ENCODE assay signal across 18 mouse cellular contexts in the genomic region with DNA sequence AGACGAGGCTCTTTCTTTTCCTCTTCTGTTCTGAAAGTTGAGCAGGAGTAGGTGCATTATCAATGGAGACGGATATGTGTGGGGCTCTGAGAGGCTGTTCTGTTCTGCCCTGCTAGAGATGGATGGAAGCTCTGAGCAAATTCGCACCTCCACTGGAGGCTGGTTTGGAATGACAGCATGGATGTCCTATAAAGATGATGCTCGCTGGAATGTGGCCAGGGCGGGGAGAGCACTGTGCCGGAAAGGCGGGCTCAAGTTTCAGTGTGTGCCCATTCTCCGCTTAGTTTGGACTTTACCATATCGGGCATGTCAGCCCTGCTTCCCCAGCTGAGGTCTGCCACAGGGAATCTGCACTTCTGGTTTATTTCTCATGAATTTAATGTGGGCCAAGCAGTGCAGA. TPM values are rescaled to one million over a fixed set of nuclear protein-coding genes. Genes with fewer than 3 reads are reported as not detected.
DNase-seq lines count a peak whose midpoint lies in the region; ATAC-seq and TF ChIP-seq lines count a peak whose summit lies in the region.
"Had no signal": no experiment of that assay in that cellular context is flagged by ENCODE, and none has a peak within 500 bp of the region (broad histone marks: within the 10 kb centered on the region; RNA-seq: fewer than 3 reads in every experiment).

No protein-coding gene starts in this region.

- no peaks in the 10 kb centered on the region for H3K36me3 ChIP-seq in embryonic facial prominence, embryonic 14.5 days (ENCODE audit: control insufficient read depth, insufficient read depth, low read length)
- no peaks in the 10 kb centered on the region for H3K36me3 ChIP-seq in embryonic facial prominence, embryonic 10.5 days (replicated peaks)
- H3K36me3 ChIP-seq in intestine, embryonic 14.5 days (ENCODE audit: control insufficient read depth, insufficient read depth, low read length), result no peaks in the 10 kb centered on the region
- H3K36me3 ChIP-seq in intestine, postnatal 0 days (ENCODE audit: control insufficient read depth, insufficient read depth), result no peaks in the 10 kb centered on the region
- H3K36me3 ChIP-seq: forebrain, embryonic 12.5 days; heart, embryonic 12.5 days; hindbrain, embryonic 10.5 days had no signal

- 53% methylated on average over 9 of the region's 9 CpGs for WGBS in embryonic facial prominence, embryonic 14.5 days
- WGBS in embryonic facial prominence, embryonic 10.5 days, result 74% methylated on average over 9 of the region's 9 CpGs
- WGBS in intestine, embryonic 14.5 days, result 67% methylated on average over 9 of the region's 9 CpGs
- 74% methylated on average over 9 of the region's 9 CpGs for WGBS in intestine, postnatal 0 days

- no peak overlapping the region for H3K4me3 ChIP-seq in embryonic facial prominence, embryonic 14.5 days (ENCODE audit: low read depth, low read length)
- no peak overlapping the region for H3K4me3 ChIP-seq in embryonic facial prominence, embryonic 10.5 days
- H3K4me3 ChIP-seq in intestine, embryonic 14.5 days (ENCODE audit: low read depth, low read length), result no peak overlapping the region
- no peak overlapping the region for H3K4me3 ChIP-seq in intestine, postnatal 0 days (ENCODE audit: low read depth, low read length)
- H3K4me3 ChIP-seq: forebrain, embryonic 12.5 days; gastrocnemius, adult 2 months; heart, embryonic 12.5 days; hindbrain, embryonic 10.5 days had no signal

- peak; percentile 15 for DNase-seq in embryonic facial prominence, embryonic 14.5 days (ENCODE audit: low spot score)
- DNase-seq in embryonic facial prominence, embryonic 10.5 days (ENCODE audit: low spot score), result no peak
- peak; percentile 47 for DNase-seq in intestine, embryonic 14.5 days (ENCODE audit: low spot score)
- DNase-seq in retina, postnatal 1 day, result peak; percentile 19
- DNase-seq in retina, embryonic 14.5 days (ENCODE audit: low spot score), result no peak
- DNase-seq: adrenal gland, adult 8-10 months; adrenal gland, postnatal 36 days; cerebellum, adult 2 months; forebrain, postnatal 0 days; gastrocnemius, adult 2 months; gastrocnemius, postnatal 25 days had no signal

- H3K9me3 ChIP-seq in embryonic facial prominence, embryonic 14.5 days (ENCODE audit: control insufficient read depth, low read length), result no peaks in the 10 kb centered on the region
- H3K9me3 ChIP-seq in embryonic facial prominence, embryonic 10.5 days, result no peaks in the 10 kb centered on the region
- no peaks in the 10 kb centered on the region for H3K9me3 ChIP-seq in intestine, embryonic 14.5 days (ENCODE audit: control insufficient read depth, low read length)
- no peaks in the 10 kb centered on the region for H3K9me3 ChIP-seq in intestine, postnatal 0 days (ENCODE audit: control insufficient read depth)
- H3K9me3 ChIP-seq: forebrain, embryonic 12.5 days; heart, embryonic 12.5 days; hindbrain, embryonic 10.5 days had no signal

- no peak overlapping the region for H3K4me2 ChIP-seq in embryonic facial prominence, embryonic 14.5 days (ENCODE audit: low read depth, low read length)
- no peak overlapping the region for H3K4me2 ChIP-seq in intestine, embryonic 14.5 days (ENCODE audit: low read length)
- no peak overlapping the region for H3K4me2 ChIP-seq in intestine, postnatal 0 days (replicated peaks; ENCODE audit: low read depth)
- H3K4me2 ChIP-seq: forebrain, embryonic 12.5 days; heart, embryonic 12.5 days; hindbrain, embryonic 14.5 days had no signal

- TF ChIP-seq CTCF in intestine, postnatal 0 days (IDR thresholded peaks at IDR 0.05; ENCODE audit: low read depth), result no peak

- H3K9ac ChIP-seq in embryonic facial prominence, embryonic 14.5 days (ENCODE audit: low read depth, low read length), result no peak overlapping the region
- no peak overlapping the region for H3K9ac ChIP-seq in intestine, embryonic 14.5 days (ENCODE audit: low read length)
- no peak overlapping the region for H3K9ac ChIP-seq in intestine, postnatal 0 days (ENCODE audit: low read depth, low read length)
- H3K9ac ChIP-seq: forebrain, embryonic 12.5 days; forebrain, postnatal 0 days; heart, embryonic 12.5 days; hindbrain, embryonic 14.5 days had no signal

- no peaks in the 10 kb centered on the region for H3K27me3 ChIP-seq in embryonic facial prominence, embryonic 14.5 days (replicated peaks; ENCODE audit: control insufficient read depth, insufficient read depth, low read length)
- no peaks in the 10 kb centered on the region for H3K27me3 ChIP-seq in embryonic facial prominence, embryonic 10.5 days (replicated peaks; ENCODE audit: low read depth, poor library complexity, severe bottlenecking)
- no peaks in the 10 kb centered on the region for H3K27me3 ChIP-seq in intestine, embryonic 14.5 days (replicated peaks; ENCODE audit: control insufficient read depth, insufficient read depth, low read length)
- no peaks in the 10 kb centered on the region for H3K27me3 ChIP-seq in intestine, postnatal 0 days (replicated peaks; ENCODE audit: control insufficient read depth, insufficient read depth, low read length)
- H3K27me3 ChIP-seq: forebrain, embryonic 12.5 days; heart, embryonic 12.5 days had no signal

- H3K4me1 ChIP-seq in embryonic facial prominence, embryonic 14.5 days (ENCODE audit: control insufficient read depth, insufficient read depth, low read length), result no peaks in the 10 kb centered on the region
- no peaks in the 10 kb centered on the region for H3K4me1 ChIP-seq in embryonic facial prominence, embryonic 10.5 days
- H3K4me1 ChIP-seq in intestine, embryonic 14.5 days (replicated peaks; ENCODE audit: control insufficient read depth, insufficient read depth, low read length), result peaks cover 5% of the 10 kb centered on the region; the same call in 1 of the 2 replicates
- no peaks in the 10 kb centered on the region for H3K4me1 ChIP-seq in intestine, postnatal 0 days (replicated peaks; ENCODE audit: control insufficient read depth, insufficient read depth, low read length)
- H3K4me1 ChIP-seq: forebrain, embryonic 12.5 days; heart, embryonic 12.5 days; hindbrain, embryonic 10.5 days had no signal

- ATAC-seq in embryonic facial prominence, embryonic 14.5 days (ENCODE audit: low read depth), result no peak
- ATAC-seq in intestine, embryonic 14.5 days (replicated peaks; ENCODE audit: low FRiP score, low TSS enrichment, low read depth), result no peak
- no peak for ATAC-seq in intestine, postnatal 0 days
- ATAC-seq in CD4-positive, CD25-positive, alpha-beta regulatory T cell, adult 4 months, result no peak
- ATAC-seq: forebrain, postnatal 0 days; intestine, embryonic 16.5 days had no signal

- H3K27ac ChIP-seq in embryonic facial prominence, embryonic 14.5 days (replicated peaks; ENCODE audit: low read depth, low read length), result no peak overlapping the region
- H3K27ac ChIP-seq in embryonic facial prominence, embryonic 10.5 days (replicated peaks), result no peak overlapping the region
- no peak overlapping the region for H3K27ac ChIP-seq in intestine, embryonic 14.5 days (ENCODE audit: low read depth)
- H3K27ac ChIP-seq in intestine, postnatal 0 days (ENCODE audit: low read depth, low read length), result no peak overlapping the region
- H3K27ac ChIP-seq: forebrain, embryonic 12.5 days; gastrocnemius, adult 2 months; hindbrain, embryonic 10.5 days; hindbrain, embryonic 14.5 days had no signal

RNA-seq across cellular contexts. Expression of gene Plpp4, which starts 35.9 kb away (rescaled TPM):
- 0.71 and 0.93 TPM in 2 replicates for polyA plus RNA-seq in embryonic facial prominence, embryonic 14.5 days (2014; fragmentation: Nextera tagmentation; extraction: Ambion mirVana)
- 0.22 and 0.73 TPM in 2 replicates for polyA plus RNA-seq in embryonic facial prominence, embryonic 10.5 days (2016; fragmentation: Nextera tagmentation; extraction: Ambion mirVana)
- polyA plus RNA-seq in intestine, embryonic 14.5 days (2014; fragmentation: Nextera tagmentation; extraction: Ambion mirVana), result 0.28 and 0.31 TPM in 2 replicates
- 0.18 and 0.21 TPM in 2 replicates for polyA plus RNA-seq in intestine, postnatal 0 days (2015; fragmentation: Nextera tagmentation; extraction: Ambion mirVana)
- polyA plus RNA-seq in CD4-positive, CD25-positive, alpha-beta regulatory T cell, adult 4 months (2017; shearing (Covaris generic)), result not detected

Comparison
In these comparisons a context has a peak if more than half of its experiments do, and no peak if none do; other contexts are left out.
1. DNase-seq: peak in embryonic facial prominence, embryonic 14.5 days (single experiment), intestine, embryonic 14.5 days (single experiment) and retina, postnatal 1 day (single experiment); none in embryonic facial prominence, embryonic 10.5 days (single experiment) and retina, embryonic 14.5 days (single experiment).